Comparison of ENCODE assay signal across 8 mouse cellular contexts in the genomic region with DNA sequence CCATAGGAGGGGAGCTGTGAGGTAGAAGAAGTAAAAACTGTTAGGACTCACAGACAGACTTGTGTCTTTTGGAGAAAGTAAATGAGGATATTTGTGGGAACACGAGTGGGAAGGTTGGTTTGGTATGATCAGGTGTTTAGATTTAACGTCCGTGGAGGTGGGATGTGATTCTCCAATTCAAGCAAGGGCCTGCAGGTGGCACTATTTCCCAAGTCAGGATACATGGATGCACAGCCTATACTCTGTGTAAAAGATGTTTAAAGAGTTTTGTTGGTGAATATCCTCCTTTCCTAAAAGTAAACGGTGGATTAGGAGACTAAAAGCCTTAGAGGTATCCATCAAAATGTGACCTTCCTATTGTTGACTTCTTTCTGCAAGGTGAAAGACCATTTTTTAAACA. TPM values are rescaled to one million over a fixed set of nuclear protein-coding genes. Genes with fewer than 3 reads are reported as not detected.
A peak's percentile ranks its signal among the peaks of the same experiment; 100 is the strongest.
DNase-seq lines count a peak whose midpoint lies in the region; ATAC-seq and TF ChIP-seq lines count a peak whose summit lies in the region.

No protein-coding gene starts in this region.

- peak; percentile 27; the same call in 1 of the 2 replicates for ATAC-seq in midbrain, embryonic 14.5 days (ENCODE audit: low FRiP score, low TSS enrichment)

- WGBS in heart, adult 2 months, result 5% methylated on average over 4 of the region's 4 CpGs
- WGBS in midbrain, embryonic 14.5 days, result 8% methylated on average over 4 of the region's 4 CpGs

- H3K4me1 ChIP-seq in heart, adult 2 months (ENCODE audit: control insufficient read depth, insufficient read depth, low read length), result no peaks in the 10 kb centered on the region
- peaks cover 0 to 7% of the 10 kb centered on the region in 2 experiments; a peak in 2 of 4 replicates for H3K4me1 ChIP-seq in CH12.LX (ENCODE audit: control insufficient read depth in 1 of 2, insufficient read depth in 2 of 2)
- H3K4me1 ChIP-seq in midbrain, embryonic 14.5 days (ENCODE audit: control insufficient read depth, insufficient read depth, low read length), result no peaks in the 10 kb centered on the region

- TF ChIP-seq RAD21 in CH12.LX (IDR thresholded peaks at IDR 0.05; ENCODE audit: low read depth, low read length), result peak; percentile 69

- in situ Hi-C loops in CH12.LX (cut with MboI; ENCODE audit: low pct_ligation_motif_present, low pct_unique_long_range_greater_than_20kb, low sequenced_read_pairs), result loop anchor here (25.0 kb wide), 1 partner anchor 324 kb away; no protein-coding TSS in a partner anchor

- H3K4me2 ChIP-seq in CH12.LX (ENCODE audit: insufficient read depth, low read depth, poor library complexity, severe bottlenecking), result peak overlapping the region; percentile 36; the same call in 1 of the 2 replicates
- no peak overlapping the region for H3K4me2 ChIP-seq in midbrain, embryonic 14.5 days (ENCODE audit: low read length)

- TF ChIP-seq POLR2A in heart, adult 2 months (IDR thresholded peaks at IDR 0.05; ENCODE audit: insufficient read depth, low read depth, low read length), result no peak
- no peak for TF ChIP-seq POLR2A in CH12.LX (IDR thresholded peaks at IDR 0.05; ENCODE audit: low read depth, low read length)

- no peaks in the 10 kb centered on the region for H3K9me3 ChIP-seq in CH12.LX (replicated peaks; ENCODE audit: low read length)
- H3K9me3 ChIP-seq in midbrain, embryonic 14.5 days (ENCODE audit: control insufficient read depth, low read length), result no peaks in the 10 kb centered on the region

- H3K27me3 ChIP-seq in heart, adult 2 months (ENCODE audit: control insufficient read depth, insufficient read depth, low read length), result no peaks in the 10 kb centered on the region
- H3K27me3 ChIP-seq in CH12.LX (replicated peaks), result no peaks in the 10 kb centered on the region
- H3K27me3 ChIP-seq in midbrain, embryonic 14.5 days (ENCODE audit: control insufficient read depth, insufficient read depth, low read length), result no peaks in the 10 kb centered on the region

- no peak overlapping the region for H3K27ac ChIP-seq in heart, adult 2 months
- no peak overlapping the region for H3K27ac ChIP-seq in CH12.LX (ENCODE audit: insufficient read depth, low read depth)
- H3K27ac ChIP-seq in midbrain, embryonic 14.5 days (replicated peaks; ENCODE audit: low read depth, low read length), result no peak overlapping the region

- dilution Hi-C loops in CH12.LX (cut with MboI; ENCODE audit: extremely low pct_ligation_motif_present, extremely low pct_unique_long_range_greater_than_20kb, low sequenced_read_pairs), result no loop called here

- peak; percentile 83 for TF ChIP-seq CTCF in heart, adult 2 months (IDR thresholded peaks at IDR 0.05)
- peak; percentile 58 to 74 for TF ChIP-seq CTCF in CH12.LX (conservative IDR thresholded peaks at IDR 0.05 in 1 of 2, IDR thresholded peaks at IDR 0.05 in 1 of 2; ENCODE audit: low read depth in 2 of 2, low read length in 2 of 2)

- DNase-seq in heart, adult 2 months, result peak; percentile 11 to 51
- no peak for DNase-seq in heart, adult 11 months
- peak; percentile 41 for DNase-seq in CH12.LX (ENCODE audit: extremely low read depth)
- DNase-seq in cerebellum, adult 18-20 months, result peak; percentile 70 to 76
- peak; percentile 20 to 86 for DNase-seq in frontal cortex, adult 2 months (ENCODE audit: extremely low spot score in 1 of 2, low spot score in 1 of 2)
- DNase-seq in layer of hippocampus, postnatal 36 days, result peak; percentile 29 to 54
- peak; percentile 81 for DNase-seq in midbrain, embryonic 14.5 days
- peak; percentile 72 for DNase-seq in thymus, postnatal 25 days

- H3K4me3 ChIP-seq in heart, adult 2 months, result no peak overlapping the region
- no peak overlapping the region for H3K4me3 ChIP-seq in CH12.LX (replicated peaks in 1 of 3; ENCODE audit: low read depth in 2 of 3, low read length in 2 of 3, poor library complexity in 1 of 3)
- no peak overlapping the region for H3K4me3 ChIP-seq in midbrain, embryonic 14.5 days (replicated peaks; ENCODE audit: low read depth, low read length)

- no peaks in the 10 kb centered on the region for H3K79me2 ChIP-seq in heart, adult 2 months (replicated peaks; ENCODE audit: control insufficient read depth, insufficient read depth, low read length)
- H3K79me2 ChIP-seq in CH12.LX (replicated peaks; ENCODE audit: control insufficient read depth, extremely low read depth, insufficient read depth, poor library complexity, severe bottlenecking), result no peaks in the 10 kb centered on the region

- H3K9ac ChIP-seq in heart, adult 2 months (ENCODE audit: low read depth, low read length), result no peak overlapping the region
- no peak overlapping the region for H3K9ac ChIP-seq in CH12.LX (ENCODE audit: insufficient read depth, low read depth)
- H3K9ac ChIP-seq in midbrain, embryonic 14.5 days (replicated peaks; ENCODE audit: low read length), result no peak overlapping the region

- intact Hi-C loops in heart, adult 2 months (cut with DNase I), result loop anchor here (2.0 to 5.0 kb wide), 3 partner anchors 39 to 344 kb away; no protein-coding TSS in a partner anchor

- H3K36me3 ChIP-seq in heart, adult 2 months (ENCODE audit: control insufficient read depth, insufficient read depth, low read length), result no peaks in the 10 kb centered on the region
- H3K36me3 ChIP-seq in CH12.LX (replicated peaks in 1 of 2; ENCODE audit: control insufficient read depth in 1 of 2, insufficient read depth in 1 of 2, low read length in 1 of 2), result no peaks in the 10 kb centered on the region
- H3K36me3 ChIP-seq in midbrain, embryonic 14.5 days (ENCODE audit: control insufficient read depth, insufficient read depth, low read length), result no peaks in the 10 kb centered on the region

- no peak for TF ChIP-seq EP300 in heart, adult 2 months (IDR thresholded peaks at IDR 0.05; ENCODE audit: insufficient read depth, low read depth, low read length)
- TF ChIP-seq EP300 in CH12.LX (IDR thresholded peaks at IDR 0.05; ENCODE audit: low read length), result no peak

TF ChIP-seq in CH12.LX, 34 proteins besides CTCF, POLR2A, EP300 and RAD21:
- TF ChIP-seq SMC3 (IDR thresholded peaks at IDR 0.05; ENCODE audit: low read depth, low read length) (peak; percentile 51), NELFE (IDR thresholded peaks at IDR 0.05; ENCODE audit: low read depth, low read length) (no peak)

RNA-seq across cellular contexts. Expression of gene Hebp2, which starts 17.1 kb away (rescaled TPM):
- total RNA-seq in heart, adult 2 months (2021), result under 1 TPM; 0.50 to 0.75 TPM
- polyA plus RNA-seq in heart, adult 2 months (2012; rRNA removed), result 0.49 and 0.76 TPM in 2 replicates
- total RNA-seq in CH12.LX (2012; rRNA removed), result 0.08 TPM in 1 of 2 replicates, not detected in the other
- not detected in 2 replicates for total RNA-seq in CH12.LX (2014; rRNA removed)
- polyA plus RNA-seq in CH12.LX (2012; ENCODE audit: insufficient read length, low read depth), result not detected in 2 replicates
- polyA plus RNA-seq in frontal cortex, adult 2 months (2012; rRNA removed), result 3.2 and 3.7 TPM in 2 replicates
- total RNA-seq in layer of hippocampus, postnatal 36 days (2021), result 1 to 10 TPM; 3.2 to 3.5 TPM
- polyA plus RNA-seq in midbrain, embryonic 14.5 days (2014; fragmentation: Nextera tagmentation; extraction: Ambion mirVana), result 8.2 and 9.4 TPM in 2 replicates
